In genomic region chr12:17711731-17712388, GRCm38 (mm10) we compare ENCODE assay signal across 12 mouse cellular contexts. TPM values are rescaled to one million over a fixed set of nuclear protein-coding genes. Genes with fewer than 3 reads are reported as not detected.
DNase-seq lines count a peak whose midpoint lies in the region; ATAC-seq and TF ChIP-seq lines count a peak whose summit lies in the region.
"Had no signal": no experiment of that assay in that cellular context is flagged by ENCODE, and none has a peak within 500 bp of the region (broad histone marks: within the 10 kb centered on the region; RNA-seq: fewer than 3 reads in every experiment).

No protein-coding gene starts in this region.

- no peak overlapping the region for H3K4me3 ChIP-seq in kidney, embryonic 15.5 days (replicated peaks)
- no peak overlapping the region for H3K4me3 ChIP-seq in bone marrow, adult 2 months (replicated peaks; ENCODE audit: control insufficient read depth, low read depth, low read length)
- H3K4me3 ChIP-seq in kidney, postnatal 0 days (replicated peaks; ENCODE audit: low read depth, low read length) = no peak overlapping the region
- H3K4me3 ChIP-seq in heart, embryonic 12.5 days = no peak overlapping the region
- H3K4me3 ChIP-seq: forebrain, embryonic 15.5 days had no signal

- TF ChIP-seq CTCF in bone marrow, adult 2 months (IDR thresholded peaks at IDR 0.05; ENCODE audit: control insufficient read depth, insufficient read depth, low read length) = no peak
- no peak for TF ChIP-seq CTCF in kidney, postnatal 0 days (IDR thresholded peaks at IDR 0.05; ENCODE audit: low read depth)

- no peak overlapping the region for H3K4me2 ChIP-seq in kidney, embryonic 15.5 days
- no peak overlapping the region for H3K4me2 ChIP-seq in kidney, postnatal 0 days (ENCODE audit: low read length)
- no peak overlapping the region for H3K4me2 ChIP-seq in heart, embryonic 12.5 days
- H3K4me2 ChIP-seq: forebrain, embryonic 15.5 days had no signal

- no peak for TF ChIP-seq POLR2A in bone marrow, adult 2 months (IDR thresholded peaks at IDR 0.05; ENCODE audit: borderline replicate concordance, control insufficient read depth, low read depth, low read length)

- DNase-seq in kidney, adult 18-20 months = peak; percentile 70
- no peak for DNase-seq in kidney, postnatal 0 days (ENCODE audit: low spot score)
- DNase-seq: gastrocnemius, postnatal 36 days; right cerebral cortex, postnatal 25 days; thymus, adult 2 months had no signal

- no peaks in the 10 kb centered on the region for H3K9me3 ChIP-seq in kidney, embryonic 15.5 days (replicated peaks)
- H3K9me3 ChIP-seq in kidney, postnatal 0 days (replicated peaks; ENCODE audit: low read length) = no peaks in the 10 kb centered on the region
- H3K9me3 ChIP-seq in heart, embryonic 12.5 days (replicated peaks) = no peaks in the 10 kb centered on the region
- H3K9me3 ChIP-seq: forebrain, embryonic 15.5 days had no signal

- no peak overlapping the region for H3K9ac ChIP-seq in kidney, embryonic 15.5 days
- no peak overlapping the region for H3K9ac ChIP-seq in kidney, postnatal 0 days (ENCODE audit: low read depth, low read length)
- H3K9ac ChIP-seq in heart, embryonic 12.5 days = no peak overlapping the region
- H3K9ac ChIP-seq: forebrain, embryonic 15.5 days had no signal

- H3K4me1 ChIP-seq in kidney, embryonic 15.5 days = peaks cover 41% of the 10 kb centered on the region
- H3K4me1 ChIP-seq in bone marrow, adult 2 months (ENCODE audit: control insufficient read depth, insufficient read depth, low read length) = peaks cover 25% of the 10 kb centered on the region
- H3K4me1 ChIP-seq in kidney, postnatal 0 days (replicated peaks; ENCODE audit: insufficient read depth, low read length) = peaks cover 38% of the 10 kb centered on the region
- peaks cover 30% of the 10 kb centered on the region for H3K4me1 ChIP-seq in heart, embryonic 12.5 days (replicated peaks)

- no peak for ATAC-seq in kidney, embryonic 15.5 days (replicated peaks; ENCODE audit: low FRiP score)
- ATAC-seq in kidney, postnatal 0 days (replicated peaks; ENCODE audit: low FRiP score, low read depth) = peak; percentile 26; the same call in 1 of the 2 replicates
- ATAC-seq in megakaryocyte, adult 5-6 weeks (ENCODE audit: poor library complexity, severe bottlenecking) = peak; percentile 55
- ATAC-seq in erythroblast, adult 5-6 weeks (replicated peaks; ENCODE audit: low FRiP score, poor library complexity, severe bottlenecking) = no peak
- no peak for ATAC-seq in heart, embryonic 12.5 days (ENCODE audit: insufficient number of reproducible peaks, low FRiP score)
- ATAC-seq: forebrain, embryonic 15.5 days; hindbrain, embryonic 16.5 days had no signal

- H3K27ac ChIP-seq in kidney, embryonic 15.5 days = no peak overlapping the region
- H3K27ac ChIP-seq in bone marrow, adult 2 months (ENCODE audit: control insufficient read depth, insufficient read depth, low read depth, low read length, poor library complexity) = peak overlapping the region; percentile 46
- no peak overlapping the region for H3K27ac ChIP-seq in kidney, postnatal 0 days
- H3K27ac ChIP-seq in heart, embryonic 12.5 days (ENCODE audit: poor library complexity, severe bottlenecking) = no peak overlapping the region
- H3K27ac ChIP-seq: forebrain, embryonic 15.5 days had no signal

- H3K27me3 ChIP-seq in kidney, embryonic 15.5 days = no peaks in the 10 kb centered on the region
- no peaks in the 10 kb centered on the region for H3K27me3 ChIP-seq in kidney, postnatal 0 days (ENCODE audit: insufficient read depth, low read length)
- H3K27me3 ChIP-seq in heart, embryonic 12.5 days (replicated peaks) = no peaks in the 10 kb centered on the region
- H3K27me3 ChIP-seq: forebrain, embryonic 15.5 days had no signal

- 61% methylated on average over 6 of the region's 6 CpGs for WGBS in kidney, embryonic 15.5 days
- WGBS in bone marrow, adult 2 months = 47% methylated on average over 6 of the region's 6 CpGs
- 56% methylated on average over 6 of the region's 6 CpGs for WGBS in kidney, postnatal 0 days
- 54% methylated on average over 6 of the region's 6 CpGs for WGBS in heart, embryonic 12.5 days

- no peaks in the 10 kb centered on the region for H3K36me3 ChIP-seq in kidney, embryonic 15.5 days
- H3K36me3 ChIP-seq in kidney, postnatal 0 days (ENCODE audit: insufficient read depth, low read length) = no peaks in the 10 kb centered on the region
- no peaks in the 10 kb centered on the region for H3K36me3 ChIP-seq in heart, embryonic 12.5 days
- H3K36me3 ChIP-seq: forebrain, embryonic 15.5 days had no signal

RNA-seq across cellular contexts. Expression of gene Hpcal1, which starts 21.2 kb away (rescaled TPM):
- polyA plus RNA-seq in kidney, embryonic 15.5 days (2015; fragmentation: Nextera tagmentation; extraction: Ambion mirVana) = 51.4 and 55.5 TPM in 2 replicates
- 20.7 and 36.1 TPM in 2 replicates for polyA plus RNA-seq in bone marrow, adult 2 months (2011; ENCODE audit: insufficient read depth, insufficient read length, low replicate concordance, missing spikeins)
- polyA plus RNA-seq in kidney, postnatal 0 days (2015; fragmentation: Nextera tagmentation; extraction: Ambion mirVana) = 70.6 and 71.0 TPM in 2 replicates
- 182 and 187 TPM in 2 replicates for total RNA-seq in megakaryocyte, adult 5-6 weeks (2015)
- total RNA-seq in megakaryocyte, adult 5-6 weeks (2017) = 63.8 and 76.0 TPM in 2 replicates
- total RNA-seq in erythroblast, adult 5-6 weeks (2015; ENCODE audit: low replicate concordance) = 23.8 and 30.3 TPM in 2 replicates
- 4.3 and 7.4 TPM in 2 replicates for total RNA-seq in erythroblast, adult 5-6 weeks (2017; ENCODE audit: low replicate concordance)
- 19.9 and 22.1 TPM in 2 replicates for polyA plus RNA-seq in heart, embryonic 12.5 days (2016; fragmentation: Nextera tagmentation; extraction: Ambion mirVana)

Comparison
In these comparisons a context has a peak if more than half of its experiments do, and no peak if none do; other contexts are left out.
1. ATAC-seq: peak in kidney, postnatal 0 days (single experiment) and megakaryocyte, adult 5-6 weeks (single experiment); none in kidney, embryonic 15.5 days (single experiment), erythroblast, adult 5-6 weeks (single experiment) and heart, embryonic 12.5 days (single experiment).